Mouse (Mus musculus): ENCODE measurements around the gene Nub1. TPM values are rescaled to one million over a fixed set of nuclear protein-coding genes. Genes with fewer than 3 reads are reported as not detected.
"Not testable (repeated sequence)": the region's sequence is repeated elsewhere in the genome, so short reads cannot be mapped to it uniquely, and the experiment has no call there.

Nub1 gene
- polyA plus RNA-seq, 1 experiment from 2014 or later, result 31.3 TPM

- H3K27me3 ChIP-seq, result no peaks in the 10 kb centered on the region
- no peak overlapping the region for H3K4me3 ChIP-seq
- 74% methylated on average over 4 of the region's 4 CpGs for WGBS
- no peaks in the 10 kb centered on the region for H3K36me3 ChIP-seq
- no peaks in the 10 kb centered on the region for H3K9me3 ChIP-seq
- no peaks in the 10 kb centered on the region for H3K4me1 ChIP-seq
- no peak overlapping the region for H3K27ac ChIP-seq
- ATAC-seq (ENCODE audit: insufficient number of reproducible peaks, low FRiP score, low TSS enrichment, low read depth), result no peak
- no peak overlapping the region for H3K4me2 ChIP-seq
- H3K9ac ChIP-seq, result no peak overlapping the region
Measured at GRCm38 (mm10) chr5:24659708-24660423, 25.5 kb upstream of the Nub1 start.

GRCm38 (mm10) chr5:24661457-24661856 lies 23.9 kb upstream of the Nub1 start:
- H3K9me3 ChIP-seq, result no peaks in the 10 kb centered on the region
- H3K4me2 ChIP-seq, result no peak overlapping the region
- 64% methylated on average over 6 of the region's 6 CpGs for WGBS
- no peak overlapping the region for H3K9ac ChIP-seq
- no peaks in the 10 kb centered on the region for H3K36me3 ChIP-seq
- ATAC-seq (ENCODE audit: insufficient number of reproducible peaks, low FRiP score, low TSS enrichment, low read depth), result no peak
- H3K27me3 ChIP-seq, result no peaks in the 10 kb centered on the region
- no peak overlapping the region for H3K27ac ChIP-seq
- H3K4me3 ChIP-seq, result no peak overlapping the region
- H3K4me1 ChIP-seq, result no peaks in the 10 kb centered on the region

GRCm38 (mm10) chr5:24674238-24674637 lies 11.1 kb upstream of the Nub1 start:
- no peak overlapping the region for H3K4me2 ChIP-seq
- peaks cover 13% of the 10 kb centered on the region; the same call in 1 of the 2 replicates for H3K27me3 ChIP-seq
- H3K9me3 ChIP-seq, result no peaks in the 10 kb centered on the region
- no peak overlapping the region for H3K9ac ChIP-seq
- H3K36me3 ChIP-seq, result no peaks in the 10 kb centered on the region
- no peak for ATAC-seq (ENCODE audit: insufficient number of reproducible peaks, low FRiP score, low TSS enrichment, low read depth)
- H3K27ac ChIP-seq, result no peak overlapping the region
- H3K4me3 ChIP-seq, result no peak overlapping the region
- H3K4me1 ChIP-seq, result no peaks in the 10 kb centered on the region
- WGBS, result 19% methylated on average over 4 of the region's 4 CpGs

GRCm38 (mm10) chr5:24681436-24681835 lies 3.9 kb upstream of the Nub1 start:
- no peak for ATAC-seq (ENCODE audit: insufficient number of reproducible peaks, low FRiP score, low TSS enrichment, low read depth)
- H3K36me3 ChIP-seq, result no peaks in the 10 kb centered on the region
- no peak overlapping the region for H3K9ac ChIP-seq
- H3K9me3 ChIP-seq, result no peaks in the 10 kb centered on the region
- no peak overlapping the region for H3K4me2 ChIP-seq
- H3K4me3 ChIP-seq, result no peak overlapping the region
- WGBS, result 41% methylated on average over 1 of the region's 1 CpGs
- no peak overlapping the region for H3K27ac ChIP-seq
- 0 out of 2 replicates have a peak, but pooled peaks cover 4% of the 10 kb centered on the region for H3K4me1 ChIP-seq
- H3K27me3 ChIP-seq, result no peaks in the 10 kb centered on the region

GRCm38 (mm10) chr5:24684578-24685365 lies 560 bp upstream of the Nub1 start:
- Histone ChIP-seq H3K4me3 (peak overlapping the region; percentile 99), H3K9me3 (no peaks in the 10 kb centered on the region), H3K36me3 (peaks cover 6% of the 10 kb centered on the region), H3K27me3 (no peaks in the 10 kb centered on the region), H3K4me2 (peak overlapping the region; percentile 59), H3K27ac (peak overlapping the region; percentile 98), H3K4me1 (peaks cover 11% of the 10 kb centered on the region; the same call in 1 of the 2 replicates), H3K9ac (peak overlapping the region; percentile 57)
- 21% methylated on average over 16 of the region's 16 CpGs for WGBS
- ATAC-seq (ENCODE audit: insufficient number of reproducible peaks, low FRiP score, low TSS enrichment, low read depth), result peak; percentile 11; the same call in 1 of the 2 replicates

- H3K27me3 ChIP-seq, result no peaks in the 10 kb centered on the region
- peak overlapping the region; percentile 80 for H3K9ac ChIP-seq
- H3K4me2 ChIP-seq, result peak overlapping the region; percentile 52
- WGBS, result 2% methylated on average over 15 of the region's 15 CpGs
- H3K27ac ChIP-seq, result peak overlapping the region; percentile 98
- peak overlapping the region; percentile 99 for H3K4me3 ChIP-seq
- H3K36me3 ChIP-seq, result peaks cover 19% of the 10 kb centered on the region
- H3K9me3 ChIP-seq, result no peaks in the 10 kb centered on the region
- H3K4me1 ChIP-seq, result peaks cover 11% of the 10 kb centered on the region; the same call in 1 of the 2 replicates
- ATAC-seq (ENCODE audit: insufficient number of reproducible peaks, low FRiP score, low TSS enrichment, low read depth), result no peak
Measured at GRCm38 (mm10) chr5:24686176-24686575, 844 bp downstream of the Nub1 start.

GRCm38 (mm10) chr5:24686671-24687420 lies 1.5 kb downstream of the Nub1 start:
- not testable (repeated sequence) for H3K9me3 ChIP-seq; H3K27me3 ChIP-seq; H3K9ac ChIP-seq; H3K27ac ChIP-seq; ATAC-seq (ENCODE audit: insufficient number of reproducible peaks, low FRiP score, low TSS enrichment, low read depth)
- peaks cover 26% of the 10 kb centered on the region for H3K36me3 ChIP-seq
- H3K4me2 ChIP-seq, result peak overlapping the region; percentile 52
- 74% methylated on average over 16 of the region's 16 CpGs for WGBS
- peak overlapping the region; percentile 99 for H3K4me3 ChIP-seq
- peaks cover 11% of the 10 kb centered on the region; the same call in 1 of the 2 replicates for H3K4me1 ChIP-seq

- no peak for ATAC-seq (ENCODE audit: insufficient number of reproducible peaks, low FRiP score, low TSS enrichment, low read depth)
- Histone ChIP-seq H3K4me2 (no peak overlapping the region), H3K27me3 (no peaks in the 10 kb centered on the region), H3K4me3 (no peak overlapping the region), H3K36me3 (peaks cover 34% of the 10 kb centered on the region), H3K27ac (no peak overlapping the region), H3K9ac (no peak overlapping the region), H3K4me1 (peaks cover 11% of the 10 kb centered on the region; the same call in 1 of the 2 replicates), H3K9me3 (no peaks in the 10 kb centered on the region)
- 61% methylated on average over 1 of the region's 1 CpGs for WGBS
Measured at GRCm38 (mm10) chr5:24687696-24688095, 2.4 kb downstream of the Nub1 start.

- Histone ChIP-seq H3K4me1 (no peaks in the 10 kb centered on the region), H3K9me3 (no peaks in the 10 kb centered on the region), H3K4me2 (no peak overlapping the region), H3K36me3 (peaks cover 93% of the 10 kb centered on the region), H3K4me3 (no peak overlapping the region), H3K27me3 (no peaks in the 10 kb centered on the region), H3K9ac (no peak overlapping the region), H3K27ac (no peak overlapping the region)
- ATAC-seq (ENCODE audit: insufficient number of reproducible peaks, low FRiP score, low TSS enrichment, low read depth), result no peak
- 75% methylated on average over 3 of the region's 3 CpGs for WGBS
Measured at GRCm38 (mm10) chr5:24696704-24697103, 11.4 kb downstream of the Nub1 start.

- Histone ChIP-seq H3K9me3 (no peaks in the 10 kb centered on the region), H3K4me2 (no peak overlapping the region), H3K27me3 (no peaks in the 10 kb centered on the region), H3K9ac (no peak overlapping the region), H3K4me3 (no peak overlapping the region), H3K4me1 (no peaks in the 10 kb centered on the region), H3K36me3 (peaks cover 93% of the 10 kb centered on the region), H3K27ac (no peak overlapping the region)
- WGBS, result 76% methylated on average over 3 of the region's 3 CpGs
- ATAC-seq (ENCODE audit: insufficient number of reproducible peaks, low FRiP score, low TSS enrichment, low read depth), result no peak
Measured at GRCm38 (mm10) chr5:24701271-24701670, 15.9 kb downstream of the Nub1 start.

- H3K4me1 ChIP-seq, result no peaks in the 10 kb centered on the region
- H3K4me3 ChIP-seq, result no peak overlapping the region
- 90% methylated on average over 8 of the region's 8 CpGs for WGBS
- H3K27me3 ChIP-seq, result no peaks in the 10 kb centered on the region
- no peak overlapping the region for H3K9ac ChIP-seq
- H3K27ac ChIP-seq, result no peak overlapping the region
- no peak for ATAC-seq (ENCODE audit: insufficient number of reproducible peaks, low FRiP score, low TSS enrichment, low read depth)
- H3K4me2 ChIP-seq, result no peak overlapping the region
- H3K9me3 ChIP-seq, result no peaks in the 10 kb centered on the region
- peaks cover 98% of the 10 kb centered on the region for H3K36me3 ChIP-seq
Measured at GRCm38 (mm10) chr5:24704615-24705014, 19.3 kb downstream of the Nub1 start.
